Mouse (Mus musculus) Muller cell, postnatal 12 days (primary cell): ENCODE measurements around the gene Dennd2a.

Source experiments
- DNase-seq: peaks from one replicate; pipeline ENCODE4 v3.0.0-alpha.2; 2015; ENCODE audit errors: inconsistent ontology term

Dennd2a gene

DNA sequence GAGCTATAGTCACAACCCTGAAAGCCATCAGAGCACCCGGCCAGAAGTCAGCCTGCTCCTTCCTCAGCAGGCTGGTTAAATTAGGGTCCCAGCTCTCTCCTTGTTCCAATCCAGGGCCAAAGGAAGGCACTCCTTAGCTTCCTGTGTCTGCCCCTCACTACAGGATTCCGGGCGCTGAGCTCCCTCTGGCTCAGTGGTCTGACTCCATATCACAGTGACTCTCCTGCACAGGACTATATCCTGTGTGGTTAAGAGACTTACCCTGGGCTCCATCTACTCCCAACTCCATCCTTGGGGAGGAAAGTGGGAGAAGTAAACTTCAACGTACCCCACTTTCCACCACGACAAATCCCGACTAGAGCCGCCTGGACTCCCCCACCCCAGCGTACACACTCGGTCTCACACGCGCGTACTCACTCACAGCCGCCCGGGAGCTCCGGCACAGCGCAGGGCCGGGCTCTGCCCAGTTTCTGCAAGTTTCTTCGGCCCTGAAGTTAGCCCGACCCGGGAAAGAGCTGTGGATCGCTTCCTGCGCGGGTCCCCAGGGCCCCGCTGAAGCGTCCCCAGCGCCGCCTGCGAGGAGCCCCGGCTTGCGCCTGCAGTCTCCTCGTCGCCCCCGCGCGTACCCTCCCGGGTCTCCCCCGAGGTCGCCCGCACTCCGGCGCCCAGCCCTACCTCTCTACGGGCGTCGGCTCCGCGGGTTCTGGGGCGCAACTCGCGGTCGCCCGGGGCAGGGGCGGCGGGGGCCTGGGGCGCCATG lies 587 bp downstream of the Dennd2a start:
- DNase-seq, result peak; percentile 62

- peak; percentile 50 for DNase-seq
These were observed 2.1 kb downstream of the Dennd2a start for GRCm38 (mm10) chr6:39555648-39555945.

DNA sequence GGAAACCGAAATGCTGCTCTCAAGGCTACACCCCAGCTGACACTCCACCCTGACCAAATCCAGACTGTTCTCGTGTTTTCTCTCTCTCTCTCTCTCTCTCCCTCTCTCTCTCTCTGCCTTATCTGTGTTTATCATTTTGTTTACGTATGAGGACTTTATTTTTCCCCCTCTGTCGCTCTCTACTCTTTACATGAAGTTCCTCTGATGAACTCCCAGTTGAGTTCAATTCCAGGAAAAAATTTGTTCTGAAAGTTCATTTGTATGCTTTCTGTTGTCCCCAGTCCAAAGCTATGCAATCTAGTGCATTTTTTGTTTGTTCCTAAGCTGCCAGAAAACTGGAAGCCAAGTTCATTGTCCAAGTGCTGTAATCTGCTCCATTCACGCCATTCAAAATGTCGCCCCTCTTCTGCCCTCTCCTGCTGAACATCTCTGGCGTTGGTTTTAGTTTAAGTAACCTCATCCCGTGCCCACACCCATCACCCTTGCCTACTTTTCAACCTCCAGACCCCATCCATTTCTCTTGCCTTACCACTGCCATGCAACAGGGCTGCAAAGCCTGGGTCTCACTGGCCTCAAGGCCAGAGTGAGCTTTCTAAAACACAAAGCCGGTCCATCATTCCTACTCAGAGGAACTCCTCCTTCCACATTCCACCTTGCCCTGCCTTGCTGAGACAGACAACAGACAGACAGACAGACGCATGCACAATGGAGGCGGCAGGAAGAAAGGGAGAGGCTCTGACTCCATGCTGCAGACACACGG lies 2.6 kb downstream of the Dennd2a start:
- DNase-seq, result peak; percentile 50

DNA sequence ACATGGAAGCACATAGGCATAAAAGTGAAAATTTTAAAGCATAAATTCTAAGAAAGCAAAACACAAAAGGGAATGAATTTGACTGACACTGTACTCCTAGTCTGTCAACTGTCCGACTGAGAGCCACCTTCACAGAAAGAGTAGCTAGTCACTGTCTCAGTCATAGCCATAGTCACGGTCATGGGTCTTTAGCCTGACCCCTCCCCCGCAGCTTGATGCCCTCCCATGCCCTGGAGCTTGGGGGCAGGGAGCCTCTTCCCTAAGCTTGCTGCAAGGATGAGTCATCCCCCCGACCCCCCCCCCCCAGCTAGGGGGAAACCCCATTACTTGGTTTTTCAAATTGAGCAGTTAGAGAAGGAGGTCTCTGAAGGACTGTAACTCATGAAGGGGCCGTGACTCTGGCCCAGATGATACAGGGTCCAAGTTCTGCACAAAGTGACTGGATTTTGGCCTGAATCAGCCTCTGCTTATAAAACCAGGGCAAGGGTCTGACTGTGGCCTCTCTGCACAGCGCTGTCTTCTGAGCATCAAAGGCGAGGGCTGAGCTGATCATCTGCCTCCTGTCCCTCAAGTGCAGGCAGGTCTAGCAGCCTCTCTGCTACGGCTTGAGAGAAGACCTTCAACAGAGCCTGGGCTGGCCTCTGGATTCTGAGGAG lies 5.6 kb downstream of the Dennd2a start:
- DNase-seq, result peak; percentile 93

- DNase-seq, result peak; percentile 48
These were observed 9.6 kb downstream of the Dennd2a start for GRCm38 (mm10) chr6:39548030-39548429.

- no peak for DNase-seq
These were observed 12.2 kb downstream of the Dennd2a start for GRCm38 (mm10) chr6:39545474-39545873.

- DNase-seq, result no peak
These were observed 13.8 kb downstream of the Dennd2a start for GRCm38 (mm10) chr6:39543769-39544420.

- peak; percentile 96 for DNase-seq
These were observed 14.8 kb downstream of the Dennd2a start for GRCm38 (mm10) chr6:39542631-39543597.

DNA sequence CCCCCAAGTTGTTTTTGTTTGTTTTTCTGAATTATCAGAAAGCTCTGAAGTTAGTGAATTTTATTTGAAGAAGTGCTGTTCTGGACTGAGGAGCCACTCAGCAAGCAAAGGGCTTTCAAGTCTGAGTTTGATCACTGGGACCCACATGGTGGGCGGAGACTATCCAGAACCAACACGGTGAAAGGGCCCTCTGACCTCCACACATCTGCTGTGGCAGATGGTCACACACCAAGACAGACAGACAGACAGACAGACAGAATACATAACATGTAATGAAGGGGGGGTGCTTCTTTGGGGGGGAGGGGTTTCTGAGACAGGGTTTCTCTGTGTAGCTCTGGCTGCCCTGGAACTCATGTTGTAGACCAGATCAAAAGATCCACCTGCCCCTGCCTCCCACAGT lies 17.1 kb downstream of the Dennd2a start:
- no peak for DNase-seq

GRCm38 (mm10) chr6:39539679-39540155 lies 17.9 kb downstream of the Dennd2a start:
- peak; percentile 67 for DNase-seq

- DNase-seq, result no peak
These were observed 19.4 kb downstream of the Dennd2a start for GRCm38 (mm10) chr6:39538227-39538626.

DNA sequence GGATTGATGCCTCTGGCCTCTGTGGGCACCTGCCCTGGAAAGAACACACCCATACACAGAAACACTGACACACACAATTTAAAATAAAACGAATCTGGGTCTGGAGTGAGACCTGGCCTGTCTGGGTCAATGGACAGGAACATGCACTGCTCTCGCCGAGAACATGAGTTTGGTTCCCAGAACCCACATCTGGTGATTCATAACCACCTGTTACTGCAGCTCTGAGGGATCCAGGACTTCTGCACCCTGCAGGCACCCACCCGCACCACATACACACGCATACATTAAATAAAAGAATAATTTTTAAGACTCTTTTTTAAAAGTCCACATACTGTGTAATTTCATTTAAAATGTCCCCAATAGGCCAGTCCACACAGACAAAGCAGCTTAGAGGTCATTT lies 20.4 kb downstream of the Dennd2a start:
- DNase-seq, result no peak

- no peak for DNase-seq
These were observed 21.0 kb downstream of the Dennd2a start for GRCm38 (mm10) chr6:39536621-39537020.

- no peak for DNase-seq
These were observed 22.7 kb downstream of the Dennd2a start for GRCm38 (mm10) chr6:39534944-39535343.

GRCm38 (mm10) chr6:39528671-39529535 lies 28.8 kb downstream of the Dennd2a start:
- peak; percentile 96 for DNase-seq

DNA sequence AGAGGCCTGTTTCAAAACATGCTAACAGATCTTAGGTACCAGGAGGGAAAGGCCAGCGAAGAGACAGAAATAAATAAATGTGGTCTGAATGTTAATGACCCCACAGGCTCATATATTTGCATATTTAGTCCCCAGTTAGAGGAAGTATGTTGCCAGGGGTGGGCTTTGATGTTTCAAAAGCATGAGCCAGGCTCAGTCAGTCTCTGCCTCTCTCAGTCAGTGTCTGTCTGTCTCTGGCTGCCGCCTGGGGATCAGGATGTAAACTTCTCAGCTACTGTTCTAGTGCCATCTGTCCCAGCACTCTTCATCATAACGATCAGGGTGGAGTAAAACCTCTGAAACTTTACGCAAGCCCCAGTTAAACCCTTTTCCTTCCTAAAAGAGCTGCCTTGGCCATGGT lies 29.9 kb downstream of the Dennd2a start:
- DNase-seq, result no peak

DNA sequence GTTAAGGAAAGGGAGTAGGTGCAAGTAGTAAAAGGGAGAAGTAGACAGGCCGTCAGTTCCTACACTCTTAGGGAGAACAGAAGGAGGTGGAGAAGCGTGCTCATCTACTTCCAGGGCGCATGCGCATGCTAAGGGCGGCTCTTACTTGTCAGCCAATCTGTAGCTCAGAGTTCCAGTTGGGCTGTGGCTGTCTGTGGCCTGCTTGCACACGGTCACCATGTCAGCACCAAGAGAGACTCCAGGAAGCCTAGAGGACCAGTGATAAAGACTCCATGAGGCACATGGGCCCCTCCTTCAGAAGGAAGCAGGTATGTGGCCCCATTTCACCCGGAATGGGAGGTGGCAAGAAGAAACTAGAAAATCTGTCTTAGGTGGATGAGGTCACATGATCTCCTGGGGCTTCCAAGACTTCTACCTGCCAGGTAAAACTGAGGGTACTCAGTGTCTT lies 30.3 kb downstream of the Dennd2a start:
- no peak for DNase-seq

- no peak for DNase-seq
These were observed 30.9 kb downstream of the Dennd2a start for GRCm38 (mm10) chr6:39526797-39527196.

GRCm38 (mm10) chr6:39523161-39523560 lies 34.5 kb downstream of the Dennd2a start:
- no peak for DNase-seq

- no peak for DNase-seq
These were observed 35.2 kb downstream of the Dennd2a start for GRCm38 (mm10) chr6:39522425-39522824.
